In genomic region chr6:30658619-30659018, GRCm38 (mm10) we compare ENCODE assay signal across 14 mouse cellular contexts. TPM values are rescaled to one million over a fixed set of nuclear protein-coding genes. Genes with fewer than 3 reads are reported as not detected.
"Had no signal": no experiment of that assay in that cellular context is flagged by ENCODE, and none has a peak within 500 bp of the region (broad histone marks: within the 10 kb centered on the region; RNA-seq: fewer than 3 reads in every experiment).

No protein-coding gene starts in this region.

- H3K27ac ChIP-seq: left cerebral cortex, adult 2 months; limb, embryonic 12.5 days; liver, embryonic 13.5 days; lung, embryonic 15.5 days; midbrain, embryonic 15.5 days; neural tube, embryonic 12.5 days had no signal

- H3K4me3 ChIP-seq: left cerebral cortex, adult 2 months; limb, embryonic 12.5 days; liver, embryonic 13.5 days; lung, embryonic 15.5 days; midbrain, embryonic 15.5 days; neural tube, embryonic 12.5 days had no signal

- DNase-seq: kidney, adult 18-20 months; kidney, postnatal 14 days; liver; liver, embryonic 13.5 days; liver, postnatal 0 days; lung, postnatal 36 days; spleen, adult 18-20 months; thymus, adult 18-20 months; thymus, postnatal 14 days had no signal

- H3K4me2 ChIP-seq: limb, embryonic 12.5 days; liver, embryonic 13.5 days; lung, embryonic 15.5 days; midbrain, embryonic 15.5 days; neural tube, embryonic 12.5 days had no signal

- H3K9ac ChIP-seq: limb, embryonic 12.5 days; liver, embryonic 13.5 days; liver, postnatal 0 days; lung, embryonic 15.5 days; midbrain, embryonic 15.5 days; neural tube, embryonic 12.5 days had no signal

- H3K36me3 ChIP-seq: liver, embryonic 13.5 days; lung, embryonic 15.5 days; midbrain, embryonic 15.5 days; neural tube, embryonic 12.5 days had no signal

- H3K9me3 ChIP-seq: limb, embryonic 12.5 days; liver, embryonic 13.5 days; lung, embryonic 15.5 days; midbrain, embryonic 15.5 days; neural tube, embryonic 12.5 days had no signal

- ATAC-seq: liver, postnatal 0 days; midbrain, embryonic 15.5 days had no signal

- H3K27me3 ChIP-seq: limb, embryonic 12.5 days; liver, embryonic 13.5 days; lung, embryonic 15.5 days; midbrain, embryonic 15.5 days; neural tube, embryonic 12.5 days had no signal

RNA-seq across cellular contexts. Expression of gene Cpa5, which starts 47.8 kb away (rescaled TPM):
- polyA plus RNA-seq: liver, embryonic 13.5 days; liver, postnatal 0 days; lung, embryonic 15.5 days; midbrain, embryonic 15.5 days; neural tube, embryonic 12.5 days had no signal
